Mouse (Mus musculus) midbrain, embryonic 15.5 days (tissue): ENCODE measurements around the gene Jazf1. TPM values are rescaled to one million over a fixed set of nuclear protein-coding genes. Genes with fewer than 3 reads are reported as not detected.

Source experiments
- ATAC-seq: fragments of 200-750 bp; cut with Nextera tagmentation; replicated peaks from 2 replicates; pipeline ENCODE4 v1.8.0; 2017; ENCODE audit warnings: moderate TSS enrichment
- H3K27ac ChIP-seq: fragments of 300-500 bp; sonication (generic); 2 replicates; pipeline ENCODE4 v1.5.1; 2015; ENCODE audit warnings: mild to moderate bottlenecking, inconsistent platforms
- H3K27me3 ChIP-seq: fragments of 300-500 bp; sonication (generic); replicated peaks from 2 replicates; pipeline ENCODE4 v1.6.1; 2015; ENCODE audit warnings: inconsistent platforms
- H3K36me3 ChIP-seq: fragments of 300-500 bp; sonication (generic); replicated peaks from 2 replicates; pipeline ENCODE4 v1.6.1; 2015; ENCODE audit warnings: inconsistent platforms
- H3K4me1 ChIP-seq: fragments of 300-500 bp; sonication (generic); 2 replicates; pipeline ENCODE4 v1.6.1; 2015; ENCODE audit warnings: inconsistent platforms
- H3K4me2 ChIP-seq: fragments of 300-500 bp; sonication (generic); 2 replicates; pipeline ENCODE4 v1.6.1; 2015; ENCODE audit warnings: inconsistent platforms, mild to moderate bottlenecking, moderate library complexity
- H3K4me3 ChIP-seq: fragments of 300-500 bp; sonication (generic); 2 replicates; pipeline ENCODE4 v1.5.1; 2015; ENCODE audit warnings: mild to moderate bottlenecking, inconsistent platforms
- H3K9ac ChIP-seq: fragments of 300-500 bp; sonication (generic); 2 replicates; pipeline ENCODE4 v1.6.1; 2015; ENCODE audit warnings: mild to moderate bottlenecking, inconsistent platforms
- H3K9me3 ChIP-seq: fragments of 300-500 bp; sonication (generic); 2 replicates; pipeline ENCODE4 v1.6.1; 2016; ENCODE audit warnings: inconsistent platforms
- WGBS: fragments of 180-500 bp; shearing (Covaris S2); methylation state at CpG from one replicate; pipeline ENCODE4 v1.1.7; 2015; ENCODE audit warnings: mixed read lengths; 5-methylcytosine and 5-hydroxymethylcytosine counted together
- polyA plus RNA-seq: library from polyadenylated mRNA; unstranded; fragments of >200 nt; fragmentation: Nextera tagmentation; extraction: Ambion mirVana; gene quantifications from 2 replicates; pipeline ENCODE4 v1.2.1, GENCODE M21; 2015

Gene Jazf1
- polyA plus RNA-seq, result 46.7 and 51.4 TPM in 2 replicates

GRCm38 (mm10) chr6:53067989-53068874, at the start of gene Jazf1:
Gene Jazf1 (minus strand): TSS chr6:53068631.
- Histone ChIP-seq H3K4me1 (peaks cover 16% of the 10 kb centered on the region), H3K27ac (peak within 1 kb of the TSS; percentile 91), H3K27me3 (no peaks in the 10 kb centered on the region), H3K4me3 (peak within 1 kb of the TSS; percentile 72), H3K9me3 (no peaks in the 10 kb centered on the region), H3K4me2 (peak within 1 kb of the TSS; percentile 68), H3K36me3 (no peaks in the 10 kb centered on the region), H3K9ac (peak within 1 kb of the TSS; percentile 81)
- peak; percentile 88 for ATAC-seq
- under 1% methylated on average over 70 of the region's 133 CpGs for WGBS

GRCm38 (mm10) chr6:53117855-53118254, 49.4 kb upstream of the Jazf1 start:
- H3K4me2 ChIP-seq, result no peak overlapping the region
- no peaks in the 10 kb centered on the region for H3K27me3 ChIP-seq
- WGBS, result 59% methylated on average over 1 of the region's 1 CpGs
- ATAC-seq, result no peak
- H3K36me3 ChIP-seq, result no peaks in the 10 kb centered on the region
- no peak overlapping the region for H3K9ac ChIP-seq
- H3K27ac ChIP-seq, result no peak overlapping the region
- H3K4me3 ChIP-seq, result no peak overlapping the region
- no peaks in the 10 kb centered on the region for H3K9me3 ChIP-seq
- no peaks in the 10 kb centered on the region for H3K4me1 ChIP-seq

GRCm38 (mm10) chr6:53086879-53087278, 18.4 kb upstream of the Jazf1 start:
- Histone ChIP-seq H3K27ac (no peak overlapping the region), H3K9me3 (no peaks in the 10 kb centered on the region), H3K9ac (no peak overlapping the region), H3K4me1 (no peaks in the 10 kb centered on the region), H3K27me3 (no peaks in the 10 kb centered on the region), H3K36me3 (no peaks in the 10 kb centered on the region), H3K4me2 (no peak overlapping the region), H3K4me3 (no peak overlapping the region)
- 63% methylated on average over 4 of the region's 4 CpGs for WGBS
- no peak for ATAC-seq

- 73% methylated on average over 4 of the region's 4 CpGs for WGBS
- Histone ChIP-seq H3K36me3 (no peaks in the 10 kb centered on the region), H3K27ac (no peak overlapping the region), H3K4me2 (no peak overlapping the region), H3K9ac (no peak overlapping the region), H3K9me3 (no peaks in the 10 kb centered on the region), H3K4me3 (no peak overlapping the region), H3K27me3 (no peaks in the 10 kb centered on the region), H3K4me1 (no peaks in the 10 kb centered on the region)
- ATAC-seq, result no peak
Measured at GRCm38 (mm10) chr6:53081241-53081640, 12.8 kb upstream of the Jazf1 start.

GRCm38 (mm10) chr6:53078671-53079070, 10.2 kb upstream of the Jazf1 start:
- Histone ChIP-seq H3K9me3 (no peaks in the 10 kb centered on the region), H3K4me3 (no peak overlapping the region), H3K4me1 (no peaks in the 10 kb centered on the region), H3K27me3 (no peaks in the 10 kb centered on the region), H3K36me3 (no peaks in the 10 kb centered on the region), H3K27ac (no peak overlapping the region), H3K9ac (no peak overlapping the region), H3K4me2 (no peak overlapping the region)
- 34% methylated on average over 2 of the region's 2 CpGs for WGBS
- no peak for ATAC-seq

GRCm38 (mm10) chr6:53071732-53072131, 3.3 kb upstream of the Jazf1 start:
- Histone ChIP-seq H3K27me3 (no peaks in the 10 kb centered on the region), H3K4me2 (no peak overlapping the region), H3K27ac (no peak overlapping the region), H3K36me3 (no peaks in the 10 kb centered on the region), H3K4me1 (peaks cover 16% of the 10 kb centered on the region), H3K9ac (no peak overlapping the region), H3K4me3 (no peak overlapping the region), H3K9me3 (no peaks in the 10 kb centered on the region)
- WGBS, result 87% methylated on average over 6 of the region's 6 CpGs
- ATAC-seq, result no peak

GRCm38 (mm10) chr6:53069976-53070575, 1.6 kb upstream of the Jazf1 start:
- no peak for ATAC-seq
- 35% methylated on average over 5 of the region's 5 CpGs for WGBS
- Histone ChIP-seq H3K27ac (no peak overlapping the region), H3K4me1 (peaks cover 16% of the 10 kb centered on the region), H3K36me3 (no peaks in the 10 kb centered on the region), H3K9ac (no peak overlapping the region), H3K9me3 (no peaks in the 10 kb centered on the region), H3K4me3 (no peak overlapping the region), H3K27me3 (no peaks in the 10 kb centered on the region), H3K4me2 (no peak overlapping the region)

GRCm38 (mm10) chr6:53068875-53069178, 396 bp upstream of the Jazf1 start:
- Histone ChIP-seq H3K4me1 (peaks cover 16% of the 10 kb centered on the region), H3K9ac (peak overlapping the region; percentile 81), H3K4me2 (peak overlapping the region; percentile 68), H3K4me3 (peak overlapping the region; percentile 72), H3K27ac (peak overlapping the region; percentile 91), H3K9me3 (no peaks in the 10 kb centered on the region), H3K27me3 (no peaks in the 10 kb centered on the region), H3K36me3 (no peaks in the 10 kb centered on the region)
- peak; percentile 41 for ATAC-seq
- 2% methylated on average over 6 of the region's 6 CpGs for WGBS

- peak; percentile 51; the same call in 1 of the 2 replicates for ATAC-seq
- 3% methylated on average over 34 of the region's 41 CpGs for WGBS
- Histone ChIP-seq H3K4me1 (peaks cover 16% of the 10 kb centered on the region), H3K36me3 (no peaks in the 10 kb centered on the region), H3K4me3 (peak overlapping the region; percentile 72), H3K4me2 (peak overlapping the region; percentile 68), H3K9me3 (no peaks in the 10 kb centered on the region), H3K9ac (peak overlapping the region; percentile 81), H3K27ac (peak overlapping the region; percentile 91), H3K27me3 (no peaks in the 10 kb centered on the region)
Measured at GRCm38 (mm10) chr6:53067446-53067988, 914 bp downstream of the Jazf1 start.

- Histone ChIP-seq H3K27me3 (no peaks in the 10 kb centered on the region), H3K27ac (no peak overlapping the region), H3K9me3 (no peaks in the 10 kb centered on the region), H3K9ac (no peak overlapping the region; the same call in 1 of the 2 replicates), H3K4me3 (peak overlapping the region; percentile 72), H3K4me2 (peak overlapping the region; percentile 68), H3K36me3 (no peaks in the 10 kb centered on the region), H3K4me1 (peaks cover 16% of the 10 kb centered on the region)
- no peak for ATAC-seq
- WGBS, result 57% methylated on average over 3 of the region's 3 CpGs
Measured at GRCm38 (mm10) chr6:53066978-53067377, 1.5 kb downstream of the Jazf1 start.

GRCm38 (mm10) chr6:53064070-53064469, 4.4 kb downstream of the Jazf1 start:
- Histone ChIP-seq H3K9ac (no peak overlapping the region), H3K27me3 (no peaks in the 10 kb centered on the region), H3K4me2 (no peak overlapping the region), H3K4me3 (no peak overlapping the region), H3K9me3 (no peaks in the 10 kb centered on the region), H3K36me3 (no peaks in the 10 kb centered on the region), H3K4me1 (peaks cover 7% of the 10 kb centered on the region), H3K27ac (no peak overlapping the region)
- ATAC-seq, result no peak
- 91% methylated on average over 4 of the region's 4 CpGs for WGBS

GRCm38 (mm10) chr6:53054909-53055308, 13.5 kb downstream of the Jazf1 start:
- Histone ChIP-seq H3K9me3 (no peaks in the 10 kb centered on the region), H3K27ac (no peak overlapping the region), H3K4me2 (no peak overlapping the region), H3K4me1 (0 out of 2 replicates have a peak, but pooled peaks cover 2% of the 10 kb centered on the region), H3K36me3 (no peaks in the 10 kb centered on the region), H3K27me3 (no peaks in the 10 kb centered on the region), H3K9ac (no peak overlapping the region), H3K4me3 (no peak overlapping the region)
- no peak for ATAC-seq
- 69% methylated on average over 2 of the region's 2 CpGs for WGBS
